Mouse (Mus musculus): Measurements from ENCODE around the gene Vmn1r181. TPM values are rescaled to one million over a fixed set of nuclear protein-coding genes. Genes with fewer than 3 reads are reported as not detected.
"Not testable (repeated sequence)": the region's sequence is repeated elsewhere in the genome, so short reads cannot be mapped to it uniquely, and the experiment has no call there.

Gene Vmn1r181
- not detected for total RNA-seq (2021)

DNA sequence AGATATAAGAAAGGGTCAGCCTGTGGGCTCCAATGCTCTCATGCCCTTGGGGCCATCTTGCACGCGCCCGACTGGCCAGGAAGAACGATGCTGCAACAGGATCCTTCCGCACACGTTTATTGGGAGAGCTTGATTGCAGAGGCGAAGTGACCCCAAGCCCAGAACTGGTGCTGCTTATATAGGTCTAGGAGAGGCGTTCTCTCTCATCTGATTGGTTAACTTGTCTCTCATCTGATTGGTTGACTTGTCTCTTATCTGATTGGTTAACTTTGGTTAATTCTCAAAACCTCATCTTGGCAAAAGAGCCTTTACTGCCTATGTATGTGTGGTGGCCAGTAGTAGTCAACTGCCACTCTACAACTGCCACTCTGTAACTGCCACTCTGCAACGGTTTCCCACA, at the start of gene Vmn1r181:
TSS of gene Vmn1r181 (plus strand) at position 301 of the 400 bp plus-strand sequence.
- intact Hi-C loops (cut with DNase I), result loop anchor here (10.0 kb wide), 1 partner anchor 160 kb away; the partner anchor contains the start of gene Zfp235
- DNase-seq, result not testable (repeated sequence)

DNA sequence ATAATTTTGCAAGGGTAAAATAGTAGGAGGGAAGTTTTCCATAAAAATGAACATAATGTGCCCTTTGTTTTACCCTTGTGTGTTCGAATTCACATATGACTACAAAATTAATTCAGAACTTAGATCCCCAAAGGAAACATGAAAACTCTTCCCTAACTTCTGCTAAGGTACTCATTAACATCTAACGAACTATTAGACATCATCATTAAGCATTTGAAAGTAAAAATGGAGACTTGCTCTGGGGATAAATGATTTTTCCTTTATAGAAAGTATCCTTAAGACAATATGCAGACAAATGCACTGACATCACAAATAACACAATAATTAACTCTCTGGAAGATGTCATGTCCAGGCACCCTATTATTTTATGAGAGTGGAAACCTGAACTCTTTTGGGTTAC, 47.7 kb upstream of the Vmn1r181 start, which contains the start of gene Vmn1r179:
TSS of gene Vmn1r179 (plus strand) at position 301 of the 400 bp plus-strand sequence.
- intact Hi-C loops (cut with DNase I), result no loop called here
- no peak for DNase-seq

DNA sequence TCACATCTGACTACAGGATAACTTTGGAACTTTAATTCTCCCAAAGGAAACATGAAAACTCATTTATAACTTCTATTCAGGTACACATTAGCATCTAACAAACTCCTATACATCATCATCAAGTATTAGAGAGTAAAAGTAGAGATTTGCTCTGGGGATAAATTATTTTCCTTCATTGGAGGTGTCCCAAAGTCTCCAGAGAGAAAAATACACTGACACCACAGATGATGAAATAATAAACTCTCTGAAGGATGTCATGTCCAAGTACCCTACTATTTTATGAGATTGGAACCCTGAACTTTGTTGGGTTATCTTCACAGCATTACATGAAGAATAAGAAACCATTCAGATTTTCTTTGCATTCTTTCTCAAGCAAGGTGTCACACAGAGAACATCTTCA, 24.1 kb upstream of the Vmn1r181 start, which contains the start of gene Vmn1r180:
TSS of gene Vmn1r180 (plus strand) at position 301 of the 400 bp plus-strand sequence.
- intact Hi-C loops (cut with DNase I), result no loop called here
- no peak for DNase-seq

DNA sequence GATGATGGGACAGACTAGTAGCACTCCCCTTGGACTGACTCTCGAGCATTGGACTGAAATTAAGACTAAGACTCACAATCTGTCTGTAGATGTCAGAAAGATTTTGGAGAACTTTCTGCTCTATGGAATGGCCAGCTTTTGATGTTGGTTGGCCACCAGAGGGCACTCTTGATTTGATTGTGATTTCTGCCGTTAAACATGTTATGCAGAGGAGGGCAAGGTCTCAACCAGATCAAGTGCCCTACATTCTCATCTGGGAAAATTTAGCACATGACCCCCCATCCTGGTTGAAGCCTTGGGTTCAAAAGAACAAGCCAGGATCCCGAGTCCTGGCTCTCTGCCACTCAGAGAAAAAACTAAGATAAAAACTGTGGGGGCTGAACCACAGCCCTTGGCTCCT, 6.4 kb upstream of the Vmn1r181 start:
- DNase-seq, result peak; percentile 11 to 40
- intact Hi-C loops (cut with DNase I), result loop anchor here (2.0 to 10.0 kb wide), 3 partner anchors 249 to 417 kb away; no protein-coding TSS in a partner anchor

DNA sequence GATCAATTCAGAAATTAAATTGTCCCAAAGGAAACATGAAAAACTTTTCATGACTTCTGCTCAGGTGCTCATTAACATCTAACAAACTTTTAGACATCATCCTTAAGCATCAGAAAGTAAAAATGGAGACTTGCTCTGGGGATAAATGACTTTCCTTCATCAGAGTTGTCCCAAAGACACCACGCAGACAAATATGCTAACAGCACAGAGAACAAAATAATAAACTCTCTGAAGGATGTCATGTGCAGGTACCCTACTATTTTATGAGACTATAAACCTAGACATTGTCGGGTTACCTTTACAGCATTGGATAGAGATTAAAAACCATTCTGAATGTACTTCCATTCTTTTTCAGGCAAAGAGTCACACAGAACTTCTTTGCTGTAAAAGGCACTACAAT, 27.0 kb downstream of the Vmn1r181 start, which contains the start of gene V1rd19:
TSS of gene V1rd19 (plus strand) at position 301 of the 400 bp plus-strand sequence.
- no peak for DNase-seq
- intact Hi-C loops (cut with DNase I), result no loop called here

Other genes starting within 250 kb of the Vmn1r181 start
- gene Vmn1r174, start 222.3 kb upstream of the Vmn1r181 start, total RNA-seq (2021), result not detected
- gene Vmn1r175, start 164.0 kb upstream of the Vmn1r181 start, total RNA-seq (2021), result not detected
- gene Vmn1r176, start 137.2 kb upstream of the Vmn1r181 start, total RNA-seq (2021), result not detected
- gene Vmn1r177, start 108.2 kb upstream of the Vmn1r181 start, total RNA-seq (2021), result not detected
- gene Vmn1r178, start 82.6 kb upstream of the Vmn1r181 start, total RNA-seq (2021), result not detected
- not detected for gene Vmn1r179, start 47.6 kb upstream of the Vmn1r181 start, total RNA-seq (2021)
- not detected for gene Vmn1r180, start 24.0 kb upstream of the Vmn1r181 start, total RNA-seq (2021)
- not detected for gene V1rd19, start 27.1 kb downstream of the Vmn1r181 start, total RNA-seq (2021)
- not detected for gene Vmn1r183, start 78.6 kb downstream of the Vmn1r181 start, total RNA-seq (2021)
- 10 to 100 TPM in 1 of 2 experiments, 1 to 10 TPM in 1; 9.5 to 10.3 TPM for gene Zfp180, start 107.3 kb downstream of the Vmn1r181 start, total RNA-seq (2021)
- 1 to 10 TPM; 3.1 to 3.8 TPM for gene Zfp112, start 137.7 kb downstream of the Vmn1r181 start, total RNA-seq (2021)
- 1 to 10 TPM; 4.6 to 6.0 TPM for gene Zfp235, start 159.6 kb downstream of the Vmn1r181 start, total RNA-seq (2021)
- gene Zfp114, start 200.4 kb downstream of the Vmn1r181 start, total RNA-seq (2021), result under 1 TPM; 0.12 to 0.19 TPM
- 1 to 10 TPM; 4.7 to 9.8 TPM for gene Zfp111, start 236.8 kb downstream of the Vmn1r181 start, total RNA-seq (2021)

Measured in heart, postnatal 10 days (tissue).